ENCODE assay signal across 17 mouse cellular contexts in the genomic region with DNA sequence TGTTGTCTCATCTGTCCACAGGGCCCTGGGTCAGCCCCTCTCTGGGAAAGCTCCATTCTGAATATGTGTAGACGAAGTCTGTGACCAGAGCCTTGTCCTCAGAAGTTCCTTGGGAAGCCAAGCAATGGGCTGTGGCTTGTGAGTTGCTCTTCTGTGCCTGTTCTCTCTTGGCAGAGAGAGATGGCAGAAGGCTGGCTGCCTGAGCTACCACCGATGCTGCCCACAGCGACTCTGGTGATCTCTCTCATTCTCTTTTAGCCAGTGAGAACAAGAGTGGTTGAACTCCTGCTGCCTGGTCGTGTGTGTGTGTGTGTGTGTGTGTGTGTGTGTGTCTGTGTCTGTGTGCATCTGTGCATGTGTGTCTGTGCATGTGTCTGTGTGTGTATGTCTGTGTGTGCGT. TPM values are rescaled to one million over a fixed set of nuclear protein-coding genes. Genes with fewer than 3 reads are reported as not detected.
DNase-seq lines count a peak whose midpoint lies in the region; TF ChIP-seq lines count a peak whose summit lies in the region.
"Had no signal": no experiment of that assay in that cellular context is flagged by ENCODE, and none has a peak within 500 bp of the region (broad histone marks: within the 10 kb centered on the region; RNA-seq: fewer than 3 reads in every experiment).

No protein-coding gene starts in this region.

- WGBS in cerebellum, adult 2 months, result 35% methylated on average over 5 of the region's 5 CpGs

- H3K27me3 ChIP-seq in cerebellum, adult 2 months (ENCODE audit: control insufficient read depth, insufficient read depth, low read length), result no peaks in the 10 kb centered on the region
- H3K27me3 ChIP-seq: embryonic facial prominence, embryonic 13.5 days; embryonic facial prominence, embryonic 15.5 days had no signal

- intact Hi-C loops in left cerebral cortex, postnatal 4 days (cut with DNase I), result no loop called here

- no peak for TF ChIP-seq CTCF in cerebellum, adult 2 months (IDR thresholded peaks at IDR 0.05; ENCODE audit: borderline replicate concordance, insufficient read depth, low read depth, low read length)

- peak; percentile 58 to 62 for DNase-seq in cerebellum, postnatal 14 days
- DNase-seq in cerebellum, adult 2 months, result no peak
- peak; percentile 23 for DNase-seq in left cerebral cortex, postnatal 4 days
- no peak for DNase-seq in left cerebral cortex, adult 8-10 months (ENCODE audit: low spot score in 2 of 2)
- DNase-seq: adrenal gland, adult 2 months; adrenal gland, postnatal 10 days; adrenal gland, postnatal 25 days; cerebellum, adult 11-12 months; cerebellum, adult 8-10 months; cerebellum, adult 9-11 months; cerebellum, postnatal 36 days; embryo, embryonic 11 days had no signal

- H3K27ac ChIP-seq in cerebellum, adult 2 months (ENCODE audit: insufficient read depth, low read length), result no peak overlapping the region
- H3K27ac ChIP-seq: embryonic facial prominence, embryonic 13.5 days; embryonic facial prominence, embryonic 15.5 days; forebrain, embryonic 10.5 days; forebrain, embryonic 12.5 days had no signal

- peaks cover 15% of the 10 kb centered on the region for H3K4me1 ChIP-seq in cerebellum, adult 2 months (ENCODE audit: control insufficient read depth, insufficient read depth, low read length)
- H3K4me1 ChIP-seq: embryonic facial prominence, embryonic 15.5 days; forebrain, embryonic 12.5 days had no signal

- H3K4me3 ChIP-seq in cerebellum, adult 2 months (replicated peaks; ENCODE audit: insufficient read depth, low read depth, low read length), result no peak overlapping the region
- H3K4me3 ChIP-seq: embryonic facial prominence, embryonic 13.5 days; embryonic facial prominence, embryonic 15.5 days; erythroblast, embryonic 14.5 days; forebrain, embryonic 10.5 days; forebrain, embryonic 12.5 days had no signal

- TF ChIP-seq POLR2A in cerebellum, adult 2 months (IDR thresholded peaks at IDR 0.05; ENCODE audit: borderline replicate concordance, insufficient read depth, low read length), result no peak

RNA-seq across cellular contexts. Expression of a gene that starts 13.7 kb away (rescaled TPM):
- polyA plus RNA-seq in cerebellum, adult 2 months (2012; rRNA removed), result 0.13 and 0.33 TPM in 2 replicates
- 1 to 10 TPM; 1.5 to 2.1 TPM for total RNA-seq in left cerebral cortex, postnatal 4 days (2021)
- under 1 TPM; 0.07 to 0.37 (median 0.19) TPM for total RNA-seq in left cerebral cortex, adult 8-10 months (2022)

RNA-seq across cellular contexts. Expression of a gene that starts 37.4 kb away (rescaled TPM):
- polyA plus RNA-seq in cerebellum, adult 2 months (2012; rRNA removed), result 8.0 and 8.5 TPM in 2 replicates
- total RNA-seq in left cerebral cortex, postnatal 4 days (2021), result 10 to 100 TPM; 11.2 to 14.1 TPM
- total RNA-seq in left cerebral cortex, adult 8-10 months (2022), result 10 to 100 TPM in 3 of 4 experiments, 1 to 10 TPM in 1; 10.0 to 14.0 (median 12.1) TPM

Comparison
In these comparisons a context has a peak if more than half of its experiments do, and no peak if none do; other contexts are left out.
1. DNase-seq: peak in cerebellum, postnatal 14 days (2 of 2) and left cerebral cortex, postnatal 4 days (single experiment); none in cerebellum, adult 2 months (0 of 2) and left cerebral cortex, adult 8-10 months (0 of 2).